Mouse (Mus musculus): Measurements from ENCODE around the gene Ptpre.
"Not testable (repeated sequence)": the region's sequence is repeated elsewhere in the genome, so short reads cannot be mapped to it uniquely, and the experiment has no call there.

Ptpre gene

GRCm38 (mm10) chr7:135535908-135536307 is 1.4 kb upstream of the Ptpre start:
- no peak for DNase-seq

GRCm38 (mm10) chr7:135537948-135538741 is 864 bp downstream of the Ptpre start:
- DNase-seq, result peak; percentile 34

DNA sequence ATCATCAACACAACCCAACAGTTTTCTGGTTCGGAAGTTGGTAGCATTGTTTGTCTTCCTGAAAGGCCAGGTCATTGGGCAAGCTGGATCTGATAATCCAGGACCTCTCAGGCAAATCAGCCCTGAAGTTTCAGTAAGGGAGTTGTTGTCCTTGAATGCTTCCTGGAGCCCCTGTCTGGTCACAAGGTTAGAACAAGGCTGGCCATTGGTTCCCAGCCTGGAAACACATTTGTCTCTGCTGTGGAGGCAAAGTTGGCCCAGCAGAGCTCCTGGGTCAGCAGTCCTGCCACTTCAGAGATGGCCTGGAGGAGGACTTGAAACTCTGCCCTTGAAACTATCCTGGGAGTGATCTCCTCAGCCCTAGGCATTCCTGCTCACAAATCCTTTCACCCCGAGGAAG is 2.1 kb downstream of the Ptpre start:
- no peak for DNase-seq

- no peak for DNase-seq
Measured at GRCm38 (mm10) chr7:135542235-135542634, 5.0 kb downstream of the Ptpre start.

DNA sequence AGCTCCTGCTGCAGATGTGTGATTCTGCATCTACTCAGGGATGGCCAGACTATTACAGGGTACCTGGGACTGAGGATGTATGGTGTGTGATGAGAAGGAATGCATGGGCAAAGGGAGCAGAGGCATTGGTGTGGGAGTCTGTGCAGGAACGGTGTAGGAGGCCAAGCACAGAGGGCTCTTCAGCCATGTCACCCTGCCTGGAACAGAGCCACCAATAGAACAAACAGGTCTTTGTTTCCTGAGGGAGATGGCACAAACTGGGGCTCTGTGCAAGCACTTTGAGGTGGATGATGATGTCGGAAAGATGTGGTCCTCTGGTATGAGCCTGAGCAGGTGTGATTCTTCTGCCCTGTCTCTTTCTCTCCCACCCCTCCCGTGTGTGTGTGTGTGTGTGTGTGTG is 5.8 kb downstream of the Ptpre start:
- peak; percentile 53 for DNase-seq

GRCm38 (mm10) chr7:135544321-135544720 is 7.0 kb downstream of the Ptpre start:
- DNase-seq, result no peak

DNA sequence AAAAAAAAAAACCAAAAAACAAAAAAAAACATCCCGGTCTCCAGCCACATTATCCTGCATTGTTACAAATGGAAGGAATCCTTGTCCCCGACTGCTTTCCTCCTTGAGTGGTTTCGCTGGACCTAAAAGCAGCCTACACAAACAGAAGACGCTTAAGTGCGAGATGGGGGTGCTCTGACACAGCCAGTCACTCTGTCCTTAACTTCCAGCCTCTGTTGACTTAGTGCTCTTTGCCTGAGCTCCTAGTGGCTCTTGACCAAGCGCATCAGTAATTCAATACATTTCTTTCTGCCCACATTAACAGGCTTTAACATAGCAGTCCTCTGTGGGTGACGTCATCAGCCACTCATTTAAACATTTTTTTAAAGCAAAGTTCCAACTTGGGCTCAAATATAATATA is 8.7 kb downstream of the Ptpre start:
- no peak for DNase-seq

DNA sequence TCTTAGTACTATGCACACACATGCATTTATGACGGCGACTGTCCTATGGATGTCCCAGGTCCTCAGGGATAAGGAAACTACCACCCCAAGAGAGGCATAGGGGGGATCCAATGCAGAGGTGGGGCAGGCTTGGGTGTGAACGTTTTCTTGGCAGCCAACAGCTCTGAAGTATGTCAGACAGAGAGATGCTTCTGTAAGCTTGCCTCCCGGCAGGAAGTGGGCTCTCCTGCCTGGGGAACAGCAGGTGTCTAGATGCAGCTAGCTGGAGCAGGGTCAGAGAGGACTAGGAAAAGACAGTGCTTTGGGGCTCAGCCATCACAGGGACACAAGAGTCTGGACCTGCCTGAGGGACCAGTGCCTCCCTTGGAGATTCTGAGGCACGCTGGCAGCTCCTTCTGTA is 9.2 kb downstream of the Ptpre start:
- no peak for DNase-seq

GRCm38 (mm10) chr7:135548434-135548833 is 11.2 kb downstream of the Ptpre start:
- no peak for DNase-seq

- DNase-seq, result no peak
Measured at GRCm38 (mm10) chr7:135551547-135551946, 14.3 kb downstream of the Ptpre start.

DNA sequence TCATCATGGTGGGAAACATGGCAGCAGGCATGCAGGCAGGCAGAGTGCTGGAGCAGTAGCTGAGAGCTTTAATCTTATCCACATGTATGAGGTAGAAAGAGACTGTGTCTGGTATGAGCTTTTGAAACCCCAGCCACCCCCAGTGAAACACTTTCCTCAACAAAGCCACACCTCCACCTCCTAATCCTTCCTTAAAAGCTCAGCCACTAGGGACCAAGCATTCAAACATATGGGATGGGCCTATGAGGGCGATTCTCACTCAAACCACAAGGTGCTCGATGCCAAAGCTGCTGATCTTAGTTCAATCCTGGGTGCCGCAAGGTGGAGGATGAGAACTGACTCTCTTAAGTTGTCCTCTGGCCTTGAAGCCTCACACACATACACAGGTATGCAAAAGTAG is 16.3 kb downstream of the Ptpre start:
- no peak for DNase-seq

DNA sequence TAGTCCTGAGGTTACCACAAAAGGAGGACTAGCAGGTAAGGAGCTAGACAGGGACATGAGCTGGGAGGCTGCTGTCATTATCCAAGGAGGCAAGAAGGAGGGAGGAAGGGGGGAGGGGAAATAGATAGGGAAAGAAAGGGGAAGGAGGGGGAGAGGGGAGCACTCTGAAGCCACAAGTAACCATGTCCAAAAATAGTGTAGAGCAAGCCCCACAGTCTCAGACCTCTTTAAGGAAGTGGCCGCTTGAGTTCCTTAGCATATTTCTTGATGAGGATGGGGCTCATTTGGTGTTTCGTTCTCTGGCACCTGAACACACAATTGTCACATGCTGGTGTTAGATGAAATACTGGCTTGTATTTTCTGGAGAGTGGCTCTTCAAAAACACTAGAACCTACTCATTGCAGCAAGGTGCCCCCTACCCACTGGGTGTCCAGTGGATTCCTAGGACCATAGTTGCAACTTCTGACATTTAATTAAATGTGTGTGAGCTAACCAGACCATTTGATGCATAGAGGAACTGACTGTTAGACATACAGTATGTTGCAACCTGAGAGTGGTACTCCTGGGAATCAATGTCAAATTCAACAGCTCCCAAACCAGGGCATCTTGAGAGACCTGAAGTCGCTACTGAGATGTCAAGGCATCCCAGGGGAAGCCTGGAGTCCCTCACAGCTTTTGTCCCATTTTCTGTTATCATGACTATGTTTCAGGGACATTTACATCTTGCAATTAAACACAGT is 19.6 kb downstream of the Ptpre start:
- no peak for DNase-seq

GRCm38 (mm10) chr7:135560280-135560679 is 23.0 kb downstream of the Ptpre start:
- no peak for DNase-seq

DNA sequence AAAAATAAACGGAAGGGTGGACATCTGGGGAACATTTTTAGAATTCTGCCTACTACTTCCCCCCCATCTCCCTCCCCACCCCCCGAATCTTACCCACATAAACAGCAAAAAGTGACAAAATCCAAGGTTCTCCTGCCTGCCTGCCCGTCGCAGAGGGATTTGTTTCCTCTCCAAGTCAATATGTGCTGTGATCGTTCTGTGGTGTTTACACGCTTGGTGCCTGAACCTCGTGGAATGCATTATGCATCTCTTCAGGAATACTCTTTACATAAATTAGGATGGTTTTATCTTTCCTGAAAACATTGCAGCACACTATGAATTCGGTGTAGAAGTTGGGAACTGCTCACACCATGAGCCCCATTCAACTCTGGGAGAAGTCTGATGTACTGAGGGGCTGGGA is 26.7 kb downstream of the Ptpre start:
- no peak for DNase-seq

DNA sequence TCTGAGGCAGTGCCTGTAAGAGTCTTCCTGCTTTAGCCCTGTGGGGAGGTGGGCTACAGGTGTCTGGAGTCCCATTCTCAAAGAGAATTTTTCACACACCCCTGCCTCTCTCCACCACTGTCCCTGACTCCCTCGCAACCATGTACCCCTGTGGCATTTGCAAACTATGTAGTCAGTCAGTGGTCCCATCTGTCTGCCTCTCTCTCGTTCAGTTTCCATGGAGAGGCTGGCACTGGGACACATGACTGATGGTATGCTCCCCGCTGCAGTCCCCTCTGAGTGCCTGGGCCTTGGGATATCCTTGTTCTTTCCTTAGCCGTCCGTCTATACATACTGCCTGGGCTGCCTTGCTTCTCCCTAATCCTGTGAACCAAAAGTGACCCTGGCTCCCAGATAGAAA is 28.7 kb downstream of the Ptpre start:
- peak; percentile 70 for DNase-seq

GRCm38 (mm10) chr7:135567582-135567981 is 30.3 kb downstream of the Ptpre start:
- no peak for DNase-seq

GRCm38 (mm10) chr7:135568550-135568949 is 31.3 kb downstream of the Ptpre start:
- no peak for DNase-seq

DNA sequence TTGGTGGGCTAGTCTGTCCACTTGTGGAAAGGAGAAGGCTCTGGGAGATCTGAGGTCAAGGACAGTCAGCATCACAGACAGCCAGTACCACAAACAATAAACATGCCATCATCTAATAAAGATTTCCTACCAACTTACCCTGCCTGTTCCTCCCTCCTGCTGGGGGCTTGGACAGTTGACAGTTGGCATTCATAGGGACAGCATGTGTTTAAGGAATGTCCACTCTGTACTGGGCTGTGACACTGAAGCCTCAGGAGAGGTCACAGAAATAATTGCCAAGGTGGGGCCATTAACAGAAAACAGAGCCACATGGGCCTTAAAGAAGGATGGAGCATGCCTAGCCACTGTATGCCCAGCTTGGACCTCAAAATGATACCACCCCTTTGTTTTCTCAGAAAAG is 34.1 kb downstream of the Ptpre start:
- DNase-seq, result no peak

GRCm38 (mm10) chr7:135571951-135572559 is 34.8 kb downstream of the Ptpre start:
- no peak for DNase-seq

- not testable (repeated sequence) for DNase-seq
Measured at GRCm38 (mm10) chr7:135575319-135576069, 38.2 kb downstream of the Ptpre start.

- DNase-seq, result no peak
Measured at GRCm38 (mm10) chr7:135576329-135576728, 39.0 kb downstream of the Ptpre start.

DNA sequence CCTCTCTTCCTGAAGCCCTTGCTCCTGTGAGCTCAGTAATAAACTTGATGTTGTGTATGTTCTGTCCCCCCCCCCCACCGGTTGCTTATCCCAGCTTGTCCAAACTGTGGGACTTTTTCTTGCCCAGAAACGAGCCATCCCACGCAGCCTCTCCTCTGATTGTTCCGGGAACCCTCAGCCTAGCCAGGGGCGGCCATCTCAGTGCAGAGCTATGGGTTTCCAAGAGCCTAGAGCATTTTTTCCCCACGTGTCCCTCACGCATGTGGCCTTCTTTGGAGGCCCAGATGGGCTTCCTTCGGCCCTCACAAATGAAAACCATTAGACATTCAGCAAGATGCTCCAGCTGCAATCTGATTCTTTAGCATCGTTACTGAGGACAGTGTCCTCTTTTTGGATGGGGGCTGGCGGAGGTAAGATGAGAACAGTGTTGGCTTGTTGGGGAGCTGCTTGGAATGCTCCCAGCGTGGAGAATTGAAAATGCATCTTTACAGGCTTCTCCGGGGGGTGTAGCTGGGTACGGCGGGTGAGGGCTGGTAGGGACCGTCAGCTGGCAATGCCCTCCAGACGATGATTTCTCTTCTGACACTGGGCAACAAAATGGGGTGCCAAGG is 41.5 kb downstream of the Ptpre start:
- no peak for DNase-seq

All from layer of hippocampus, adult 9-11 months (tissue).